Mouse (Mus musculus) spleen, adult 2 months (tissue): ENCODE measurements around the gene Coa3. TPM values are rescaled to one million over a fixed set of nuclear protein-coding genes. Genes with fewer than 3 reads are reported as not detected.

ENCODE experiments used
- DNase-seq, 2 experiments: peaks; one replicate each; pipeline versions ENCODE4 v3.0.0 to v3.0.0-alpha.2; 2012 to 2021; ENCODE audit warnings: low spot score in 2 of 2, low read depth in 1 of 2
- H3K27ac ChIP-seq: fragments of 200-500 bp; 2 replicates; pipeline ENCODE4 v1.5.1; 2012; ENCODE audit warnings: low read length, inconsistent platforms; ENCODE audit not compliant: insufficient read depth
- H3K27me3 ChIP-seq: fragments of 200-500 bp; 2 replicates; pipeline ENCODE4 v1.6.1; 2012; ENCODE audit warnings: mild to moderate bottlenecking, moderate library complexity, low read length, inconsistent platforms; ENCODE audit not compliant: control insufficient read depth, insufficient read depth
- H3K36me3 ChIP-seq: fragments of 200-500 bp; 2 replicates; pipeline ENCODE4 v1.6.1; 2012; ENCODE audit warnings: mild to moderate bottlenecking, low read length, inconsistent platforms; ENCODE audit not compliant: control insufficient read depth, insufficient read depth
- H3K4me1 ChIP-seq: fragments of 200-500 bp; 2 replicates; pipeline ENCODE4 v1.6.1; 2011; ENCODE audit warnings: inconsistent platforms; ENCODE audit not compliant: control insufficient read depth, insufficient read depth, insufficient read length
- H3K4me3 ChIP-seq: fragments of 200-500 bp; 2 replicates; pipeline ENCODE4 v1.5.1; 2011; ENCODE audit warnings: mild to moderate bottlenecking, inconsistent platforms; ENCODE audit not compliant: insufficient read depth, insufficient read length; ENCODE audit errors: extremely low read depth
- CTCF ChIP-seq: fragments of 200-500 bp; IDR thresholded peaks from 2 replicates; pipeline ENCODE4 v1.5.1; 2011; ENCODE audit warnings: mild to moderate bottlenecking, inconsistent platforms; ENCODE audit not compliant: insufficient read depth, insufficient read length, insufficient replicate concordance; ENCODE audit errors: extremely low read depth
- POLR2A ChIP-seq: fragments of 200-500 bp; IDR thresholded peaks from 2 replicates; pipeline ENCODE4 v1.6.1; 2011; ENCODE audit warnings: low read depth, low read length, inconsistent platforms
- WGBS: fragments of 180-500 bp; shearing (Covaris S2); methylation state at CpG from one replicate; pipeline ENCODE4 v1.1.7; 2018; 5-methylcytosine and 5-hydroxymethylcytosine counted together
- polyA plus RNA-seq: library from polyadenylated mRNA; depleted of rRNA; stranded (reverse); fragments of >200 nt; gene quantifications from 2 replicates; pipeline ENCODE4 v1.2.3, GENCODE M21; 2012

Coa3 gene
- polyA plus RNA-seq, 1 experiment = 148 TPM

- Histone ChIP-seq H3K36me3 (peaks cover 4% of the 10 kb centered on the region), H3K27ac (no peak overlapping the region), H3K27me3 (no peaks in the 10 kb centered on the region), H3K4me1 (no peaks in the 10 kb centered on the region), H3K4me3 (no peak overlapping the region)
- 86% methylated on average over 4 of the region's 4 CpGs for WGBS
- no peak for TF ChIP-seq POLR2A
- no peak for TF ChIP-seq CTCF
- DNase-seq = no peak
Measured at GRCm38 (mm10) chr11:101283805-101284204, 4.9 kb upstream of the Coa3 start.

- H3K4me3 ChIP-seq = no peak overlapping the region
- no peak for DNase-seq
- H3K36me3 ChIP-seq = no peaks in the 10 kb centered on the region
- WGBS = 85% methylated on average over 5 of the region's 5 CpGs
- H3K27me3 ChIP-seq = no peaks in the 10 kb centered on the region
- no peak for TF ChIP-seq CTCF
- no peak for TF ChIP-seq POLR2A
- no peak overlapping the region for H3K27ac ChIP-seq
- H3K4me1 ChIP-seq = peaks cover 5% of the 10 kb centered on the region; the same call in 1 of the 2 replicates
Measured at GRCm38 (mm10) chr11:101282896-101283295, 4.0 kb upstream of the Coa3 start.

GRCm38 (mm10) chr11:101280837-101281236 lies 1.9 kb upstream of the Coa3 start:
- Histone ChIP-seq H3K27me3 (no peaks in the 10 kb centered on the region), H3K36me3 (peaks cover 2% of the 10 kb centered on the region), H3K4me3 (no peak overlapping the region), H3K27ac (no peak overlapping the region), H3K4me1 (peaks cover 9% of the 10 kb centered on the region; the same call in 1 of the 2 replicates)
- TF ChIP-seq CTCF (no peak), POLR2A (no peak)
- DNase-seq = no peak
- 68% methylated on average over 7 of the region's 7 CpGs for WGBS

- 57% methylated on average over 14 of the region's 14 CpGs for WGBS
- Histone ChIP-seq H3K27ac (no peak overlapping the region), H3K27me3 (no peaks in the 10 kb centered on the region), H3K4me3 (peak overlapping the region; percentile 85), H3K36me3 (peaks cover 2% of the 10 kb centered on the region), H3K4me1 (peaks cover 9% of the 10 kb centered on the region; the same call in 1 of the 2 replicates)
- TF ChIP-seq CTCF = no peak
- no peak for TF ChIP-seq POLR2A
- no peak for DNase-seq
Measured at GRCm38 (mm10) chr11:101279193-101279569, 267 bp upstream of the Coa3 start.

- Histone ChIP-seq H3K4me1 (peaks cover 9% of the 10 kb centered on the region; the same call in 1 of the 2 replicates), H3K27ac (no peak overlapping the region), H3K36me3 (peaks cover 2% of the 10 kb centered on the region), H3K27me3 (no peaks in the 10 kb centered on the region), H3K4me3 (peak overlapping the region; percentile 85)
- 51% methylated on average over 12 of the region's 12 CpGs for WGBS
- DNase-seq = no peak
- no peak for TF ChIP-seq CTCF
- no peak for TF ChIP-seq POLR2A
Measured at GRCm38 (mm10) chr11:101277381-101278222, 1.3 kb downstream of the Coa3 start.

GRCm38 (mm10) chr11:101276319-101277070 lies 2.4 kb downstream of the Coa3 start:
- Histone ChIP-seq H3K36me3 (peaks cover 2% of the 10 kb centered on the region), H3K4me1 (peaks cover 9% of the 10 kb centered on the region; the same call in 1 of the 2 replicates), H3K4me3 (no peak overlapping the region), H3K27me3 (no peaks in the 10 kb centered on the region), H3K27ac (no peak overlapping the region)
- WGBS = 84% methylated on average over 27 of the region's 27 CpGs
- DNase-seq = no peak
- TF ChIP-seq POLR2A (no peak), CTCF (no peak)

GRCm38 (mm10) chr11:101275309-101275708 lies 3.6 kb downstream of the Coa3 start:
- Histone ChIP-seq H3K4me3 (no peak overlapping the region), H3K27me3 (no peaks in the 10 kb centered on the region), H3K4me1 (peaks cover 9% of the 10 kb centered on the region; the same call in 1 of the 2 replicates), H3K36me3 (peaks cover 2% of the 10 kb centered on the region), H3K27ac (no peak overlapping the region)
- WGBS = 84% methylated on average over 4 of the region's 4 CpGs
- no peak for DNase-seq
- no peak for TF ChIP-seq POLR2A
- no peak for TF ChIP-seq CTCF
